Mouse (Mus musculus): Measurements from ENCODE around the gene Krt34. TPM values are rescaled to one million over a fixed set of nuclear protein-coding genes. Genes with fewer than 3 reads are reported as not detected.

Krt34 gene
- polyA plus RNA-seq, 1 experiment from 2014 or later = not detected

DNA sequence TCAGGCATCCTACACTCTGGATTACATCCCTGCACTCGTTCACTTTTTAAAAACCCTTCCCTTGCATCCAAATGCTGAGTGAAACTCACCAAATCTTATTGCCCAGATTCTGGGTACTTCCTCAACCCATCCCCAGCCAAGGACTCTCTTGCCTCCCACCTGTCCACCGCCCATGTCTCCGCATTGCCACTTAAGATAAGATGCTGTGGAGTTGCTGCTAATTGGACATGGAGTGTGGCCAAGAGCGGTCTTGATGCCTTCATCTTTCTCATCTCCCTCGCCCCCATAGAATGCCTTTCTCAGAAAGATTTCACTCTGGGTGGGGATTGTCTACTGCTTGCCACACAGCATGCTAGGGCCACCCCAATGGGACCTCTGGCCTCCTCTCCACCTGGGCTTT, 33.0 kb downstream of the Krt34 start:
- H3K4me2 ChIP-seq = no peak overlapping the region
- no peaks in the 10 kb centered on the region for H3K27me3 ChIP-seq (ENCODE audit: control insufficient read depth, insufficient read depth, low read length)
- no peak overlapping the region for H3K4me3 ChIP-seq (ENCODE audit: low read depth, low read length)
- no peak overlapping the region for H3K9ac ChIP-seq (ENCODE audit: low read length)
- no peak for DNase-seq (ENCODE audit: low spot score, missing footprints)
- no peaks in the 10 kb centered on the region for H3K9me3 ChIP-seq (ENCODE audit: control insufficient read depth, low read length)
- ATAC-seq (ENCODE audit: low FRiP score) = no peak
- no peaks in the 10 kb centered on the region for H3K36me3 ChIP-seq (ENCODE audit: control insufficient read depth, insufficient read depth, low read length)
- H3K27ac ChIP-seq (ENCODE audit: low read depth, low read length) = no peak overlapping the region
- no peaks in the 10 kb centered on the region for H3K4me1 ChIP-seq (ENCODE audit: control insufficient read depth, insufficient read depth, low read length)
- 86% methylated on average over 5 of the region's 5 CpGs for WGBS

DNA sequence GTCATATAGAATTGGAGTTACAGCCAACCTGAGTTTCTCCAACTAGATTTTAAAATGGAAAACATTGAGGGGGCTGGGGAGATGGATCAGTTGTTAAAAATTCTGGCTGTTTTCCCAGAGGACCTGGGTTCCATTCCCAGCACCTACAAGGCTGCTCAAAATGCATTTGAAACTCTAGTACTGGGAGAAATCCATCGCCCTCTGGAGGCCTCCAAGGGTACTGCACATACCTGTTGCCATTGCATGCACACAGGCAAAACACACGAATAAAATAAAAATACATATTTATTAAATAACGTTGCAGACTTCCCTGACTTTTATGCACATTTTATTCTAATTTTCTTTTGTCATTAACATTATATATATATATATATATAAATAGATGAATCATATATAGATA, 34.7 kb downstream of the Krt34 start:
- Histone ChIP-seq H3K4me2 (no peak overlapping the region), H3K4me3 (ENCODE audit: low read depth, low read length) (no peak overlapping the region), H3K36me3 (ENCODE audit: control insufficient read depth, insufficient read depth, low read length) (no peaks in the 10 kb centered on the region), H3K27ac (ENCODE audit: low read depth, low read length) (no peak overlapping the region), H3K27me3 (ENCODE audit: control insufficient read depth, insufficient read depth, low read length) (no peaks in the 10 kb centered on the region), H3K4me1 (ENCODE audit: control insufficient read depth, insufficient read depth, low read length) (no peaks in the 10 kb centered on the region), H3K9ac (ENCODE audit: low read length) (no peak overlapping the region), H3K9me3 (ENCODE audit: control insufficient read depth, low read length) (no peaks in the 10 kb centered on the region)
- ATAC-seq (ENCODE audit: low FRiP score) (no peak), DNase-seq (ENCODE audit: low spot score, missing footprints) (no peak)
- 52% methylated on average over 3 of the region's 3 CpGs for WGBS

DNA sequence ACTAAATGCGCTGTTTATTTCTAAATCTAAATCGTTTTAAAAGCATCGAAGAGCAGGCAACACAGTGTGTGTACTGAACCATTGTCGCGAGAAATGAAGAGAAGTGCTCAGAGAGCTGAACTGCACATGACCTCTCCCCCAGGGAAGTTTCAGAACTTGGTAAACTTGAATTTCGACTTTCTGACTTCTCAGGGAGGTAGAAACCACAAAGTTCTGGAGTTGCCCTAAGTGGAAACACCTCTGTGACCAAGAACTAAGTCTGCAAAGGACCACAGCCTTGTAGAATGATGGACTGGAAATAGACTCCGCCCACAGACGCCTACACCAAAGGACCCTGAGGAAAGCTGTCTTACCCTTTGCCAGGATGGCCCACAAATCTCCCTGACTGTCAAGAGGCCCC, 35.4 kb downstream of the Krt34 start:
- DNase-seq (ENCODE audit: low spot score, missing footprints) = no peak
- no peak for ATAC-seq (ENCODE audit: low FRiP score)
- H3K9ac ChIP-seq (ENCODE audit: low read length) = no peak overlapping the region
- H3K27me3 ChIP-seq (ENCODE audit: control insufficient read depth, insufficient read depth, low read length) = no peaks in the 10 kb centered on the region
- H3K4me3 ChIP-seq (ENCODE audit: low read depth, low read length) = no peak overlapping the region
- H3K4me1 ChIP-seq (ENCODE audit: control insufficient read depth, insufficient read depth, low read length) = no peaks in the 10 kb centered on the region
- H3K36me3 ChIP-seq (ENCODE audit: control insufficient read depth, insufficient read depth, low read length) = no peaks in the 10 kb centered on the region
- H3K9me3 ChIP-seq (ENCODE audit: control insufficient read depth, low read length) = no peaks in the 10 kb centered on the region
- H3K4me2 ChIP-seq = no peak overlapping the region
- H3K27ac ChIP-seq (ENCODE audit: low read depth, low read length) = no peak overlapping the region
- 89% methylated on average over 8 of the region's 8 CpGs for WGBS

DNA sequence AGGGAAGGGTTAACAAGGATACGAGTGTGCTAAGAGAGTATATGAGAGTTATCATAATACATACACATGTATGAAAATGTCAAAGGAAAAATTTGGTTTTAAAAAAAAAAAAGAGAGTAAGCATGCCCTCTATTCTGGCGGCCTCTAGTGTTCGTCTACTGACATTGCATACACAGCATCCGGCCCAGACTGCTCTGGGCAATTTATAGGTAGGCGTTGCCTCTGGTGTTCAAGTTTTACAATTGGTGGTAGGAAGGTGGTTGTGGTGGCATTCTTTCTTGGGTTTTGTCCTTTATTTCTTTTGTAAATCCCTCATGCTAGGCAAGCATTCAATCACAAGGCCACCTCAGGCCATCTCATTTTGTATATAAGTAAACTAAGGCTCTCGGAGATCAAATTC, 36.5 kb downstream of the Krt34 start:
- peak; percentile 84 for DNase-seq (ENCODE audit: low spot score, missing footprints)
- no peaks in the 10 kb centered on the region for H3K36me3 ChIP-seq (ENCODE audit: control insufficient read depth, insufficient read depth, low read length)
- H3K4me2 ChIP-seq = no peak overlapping the region
- WGBS = 27% methylated on average over 6 of the region's 6 CpGs
- H3K27ac ChIP-seq (ENCODE audit: low read depth, low read length) = no peak overlapping the region
- no peaks in the 10 kb centered on the region for H3K4me1 ChIP-seq (ENCODE audit: control insufficient read depth, insufficient read depth, low read length)
- H3K9ac ChIP-seq (ENCODE audit: low read length) = no peak overlapping the region
- no peak overlapping the region for H3K4me3 ChIP-seq (ENCODE audit: low read depth, low read length)
- no peaks in the 10 kb centered on the region for H3K9me3 ChIP-seq (ENCODE audit: control insufficient read depth, low read length)
- no peaks in the 10 kb centered on the region for H3K27me3 ChIP-seq (ENCODE audit: control insufficient read depth, insufficient read depth, low read length)
- no peak for ATAC-seq (ENCODE audit: low FRiP score)

DNA sequence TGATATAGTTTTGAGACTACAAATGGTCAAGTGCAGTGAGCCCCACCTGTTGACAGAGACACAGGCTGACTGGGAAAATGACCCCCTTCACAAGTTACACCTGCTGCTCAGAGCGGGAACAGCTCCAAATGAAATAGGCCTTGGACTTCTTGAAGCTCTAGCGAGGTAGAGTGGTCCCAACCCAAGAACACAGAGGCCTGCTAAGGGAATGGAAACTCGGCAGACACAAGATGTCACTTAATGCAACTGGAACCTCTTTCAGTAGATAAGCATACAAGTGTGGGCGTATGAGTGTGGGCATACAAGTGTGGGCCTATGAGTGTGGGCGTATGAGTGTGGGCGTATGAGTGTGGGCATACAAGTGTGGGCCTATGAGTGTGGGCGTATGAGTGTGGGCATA, 42.3 kb downstream of the Krt34 start:
- no peaks in the 10 kb centered on the region for H3K9me3 ChIP-seq (ENCODE audit: control insufficient read depth, low read length)
- no peaks in the 10 kb centered on the region for H3K27me3 ChIP-seq (ENCODE audit: control insufficient read depth, insufficient read depth, low read length)
- no peak overlapping the region for H3K9ac ChIP-seq (ENCODE audit: low read length)
- no peak overlapping the region for H3K4me3 ChIP-seq (ENCODE audit: low read depth, low read length)
- H3K27ac ChIP-seq (ENCODE audit: low read depth, low read length) = no peak overlapping the region
- no peaks in the 10 kb centered on the region for H3K4me1 ChIP-seq (ENCODE audit: control insufficient read depth, insufficient read depth, low read length)
- DNase-seq (ENCODE audit: low spot score, missing footprints) (no peak), ATAC-seq (ENCODE audit: low FRiP score) (no peak)
- no peak overlapping the region for H3K4me2 ChIP-seq
- no peaks in the 10 kb centered on the region for H3K36me3 ChIP-seq (ENCODE audit: control insufficient read depth, insufficient read depth, low read length)
- WGBS = 94% methylated on average over 7 of the region's 7 CpGs

DNA sequence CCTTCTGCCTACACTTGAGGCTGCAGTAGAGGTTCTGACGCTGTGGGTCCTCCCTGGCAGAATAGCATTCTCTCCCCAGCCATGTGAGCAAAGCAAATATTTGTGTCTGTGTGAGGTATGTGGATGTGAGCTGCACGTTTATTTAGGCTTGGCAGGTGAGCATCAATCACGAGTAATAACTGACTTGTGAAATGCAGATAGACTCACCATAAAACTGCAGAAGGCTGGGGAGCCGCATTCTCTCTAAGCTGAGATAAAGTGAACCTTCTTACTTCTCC, 47.0 kb downstream of the Krt34 start:
- ATAC-seq (ENCODE audit: low FRiP score) (no peak), DNase-seq (ENCODE audit: low spot score, missing footprints) (no peak)
- Histone ChIP-seq H3K9me3 (ENCODE audit: control insufficient read depth, low read length) (no peaks in the 10 kb centered on the region), H3K4me2 (no peak overlapping the region), H3K27me3 (ENCODE audit: control insufficient read depth, insufficient read depth, low read length) (no peaks in the 10 kb centered on the region), H3K4me3 (ENCODE audit: low read depth, low read length) (no peak overlapping the region), H3K36me3 (ENCODE audit: control insufficient read depth, insufficient read depth, low read length) (no peaks in the 10 kb centered on the region), H3K9ac (ENCODE audit: low read length) (no peak overlapping the region), H3K4me1 (ENCODE audit: control insufficient read depth, insufficient read depth, low read length) (no peaks in the 10 kb centered on the region), H3K27ac (ENCODE audit: low read depth, low read length) (no peak overlapping the region)
- WGBS = 74% methylated on average over 4 of the region's 4 CpGs

DNA sequence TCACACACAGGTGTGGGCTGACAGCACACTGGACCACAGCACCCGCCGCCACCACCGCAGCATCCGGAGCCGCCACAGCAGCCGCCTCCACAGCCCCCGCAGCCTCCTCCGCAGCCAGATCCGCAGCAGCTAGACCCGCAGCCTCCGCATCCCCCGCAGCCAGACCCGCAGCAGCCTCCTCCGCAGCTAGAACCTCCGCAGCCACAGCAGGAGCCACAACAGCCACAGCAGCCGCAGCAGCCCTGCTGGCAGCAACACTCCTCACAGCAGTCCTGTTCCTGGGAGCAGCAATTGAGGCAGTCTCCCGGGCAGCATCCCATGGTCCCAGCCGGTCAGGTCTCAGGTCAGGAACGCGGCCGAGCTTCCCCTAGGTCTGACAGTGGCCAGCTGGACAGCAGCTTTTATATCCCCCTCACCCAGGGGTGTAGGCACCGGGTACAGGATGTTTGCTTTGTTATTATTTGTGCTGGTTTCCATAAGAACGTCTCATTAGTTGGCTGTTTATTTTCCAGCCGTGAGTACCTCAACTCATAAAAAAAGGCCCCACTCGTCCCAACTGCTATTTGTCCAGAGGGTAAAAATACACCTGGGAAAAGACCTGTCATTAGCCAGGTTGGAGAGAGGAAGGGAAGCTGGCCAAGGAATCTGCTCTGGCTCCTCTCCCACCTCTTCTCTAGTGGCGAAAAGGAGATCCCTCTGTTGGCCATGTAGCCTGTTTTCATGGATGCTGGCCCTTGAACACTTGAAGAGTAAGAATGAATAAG, 47.6 kb downstream of the Krt34 start, which contains the start of gene Krtap17-1:
Gene Krtap17-1 (minus strand): TSS at position 375 of the 764 bp plus-strand sequence.
- H3K4me3 ChIP-seq (ENCODE audit: low read depth, low read length) = no peak within 1 kb of the TSS
- H3K4me2 ChIP-seq = peak within 1 kb of the TSS; percentile 32
- no peak within 1 kb of the TSS for H3K27ac ChIP-seq (ENCODE audit: low read depth, low read length)
- no peak within 1 kb of the TSS for H3K9ac ChIP-seq (ENCODE audit: low read length)
- H3K4me1 ChIP-seq (ENCODE audit: control insufficient read depth, insufficient read depth, low read length) = no peaks in the 10 kb centered on the region
- H3K27me3 ChIP-seq (ENCODE audit: control insufficient read depth, insufficient read depth, low read length) = no peaks in the 10 kb centered on the region
- peak; percentile 82 for DNase-seq (ENCODE audit: low spot score, missing footprints)
- ATAC-seq (ENCODE audit: low FRiP score) = no peak
- 36% methylated on average over 26 of the region's 26 CpGs for WGBS
- H3K36me3 ChIP-seq (ENCODE audit: control insufficient read depth, insufficient read depth, low read length) = no peaks in the 10 kb centered on the region
- H3K9me3 ChIP-seq (ENCODE audit: control insufficient read depth, low read length) = no peaks in the 10 kb centered on the region

DNA sequence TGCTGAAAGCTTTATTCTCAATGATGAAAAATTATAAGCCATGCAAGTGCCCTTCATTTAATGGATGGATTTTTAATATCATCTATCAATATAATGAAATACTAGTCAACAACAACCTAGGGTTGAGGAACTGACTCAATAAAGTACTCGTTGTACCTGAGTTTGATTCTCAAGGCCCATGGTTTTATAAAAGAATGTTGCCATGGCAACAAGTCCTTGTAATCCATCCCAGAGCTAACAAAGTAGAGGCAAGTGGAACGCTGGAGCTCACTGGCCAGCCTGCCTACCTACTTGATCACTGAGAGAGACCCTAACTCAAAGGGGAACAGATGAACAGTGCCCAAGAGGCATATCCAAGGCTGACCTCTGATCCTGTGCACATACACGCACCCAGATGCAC, 50.8 kb downstream of the Krt34 start:
- no peak for ATAC-seq (ENCODE audit: low FRiP score)
- Histone ChIP-seq H3K4me3 (ENCODE audit: low read depth, low read length) (no peak overlapping the region), H3K36me3 (ENCODE audit: control insufficient read depth, insufficient read depth, low read length) (no peaks in the 10 kb centered on the region), H3K9me3 (ENCODE audit: control insufficient read depth, low read length) (no peaks in the 10 kb centered on the region), H3K27me3 (ENCODE audit: control insufficient read depth, insufficient read depth, low read length) (no peaks in the 10 kb centered on the region), H3K4me2 (no peak overlapping the region), H3K4me1 (ENCODE audit: control insufficient read depth, insufficient read depth, low read length) (no peaks in the 10 kb centered on the region), H3K27ac (ENCODE audit: low read depth, low read length) (no peak overlapping the region), H3K9ac (ENCODE audit: low read length) (no peak overlapping the region)
- DNase-seq (ENCODE audit: low spot score, missing footprints) = no peak
- WGBS = 70% methylated on average over 3 of the region's 3 CpGs

DNA sequence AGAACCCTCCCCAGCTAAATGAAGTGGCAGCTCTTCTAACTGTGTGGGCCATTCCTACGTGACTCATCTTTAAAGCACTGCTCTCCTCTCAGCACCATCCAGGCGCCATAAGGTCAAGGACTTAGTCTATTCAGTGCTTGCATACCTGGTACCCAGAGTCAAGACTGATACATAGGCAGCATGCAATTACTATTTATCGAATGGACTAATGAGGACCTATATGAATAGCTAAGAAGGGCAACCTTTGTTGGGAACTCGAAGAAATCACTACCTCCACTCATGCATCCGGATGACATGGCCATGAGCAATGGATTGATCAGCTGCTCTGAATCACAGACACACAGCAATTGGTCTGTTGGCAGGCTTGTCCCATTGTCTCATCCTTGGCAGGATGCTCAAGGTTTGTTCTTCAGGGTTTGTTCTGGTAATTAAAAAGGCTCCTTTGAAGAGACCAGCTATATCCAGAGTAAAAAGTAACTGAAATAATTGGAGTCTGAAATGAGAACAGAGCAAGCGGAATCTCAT, 51.4 kb downstream of the Krt34 start:
- WGBS = 85% methylated on average over 6 of the region's 6 CpGs
- no peak overlapping the region for H3K27ac ChIP-seq (ENCODE audit: low read depth, low read length)
- H3K4me3 ChIP-seq (ENCODE audit: low read depth, low read length) = no peak overlapping the region

More for the DNA sequence above, 51.4 kb downstream of the Krt34 start:
- DNase-seq (ENCODE audit: low spot score, missing footprints) = no peak
- Histone ChIP-seq H3K36me3 (ENCODE audit: control insufficient read depth, insufficient read depth, low read length) (no peaks in the 10 kb centered on the region), H3K27me3 (ENCODE audit: control insufficient read depth, insufficient read depth, low read length) (no peaks in the 10 kb centered on the region), H3K9me3 (ENCODE audit: control insufficient read depth, low read length) (no peaks in the 10 kb centered on the region), H3K4me2 (no peak overlapping the region), H3K4me1 (ENCODE audit: control insufficient read depth, insufficient read depth, low read length) (no peaks in the 10 kb centered on the region), H3K9ac (ENCODE audit: low read length) (no peak overlapping the region)
- no peak for ATAC-seq (ENCODE audit: low FRiP score)

All from midbrain, embryonic 11.5 days (tissue).